Mouse (Mus musculus) cerebellum, postnatal 25 days (tissue): ENCODE measurements around the gene Radil.

ENCODE experiments used
- DNase-seq, 2 experiments: peaks; one replicate each; pipeline ENCODE4 v3.0.0; 2021; ENCODE audit warnings: mixed read lengths in 2 of 2

Gene Radil

DNA sequence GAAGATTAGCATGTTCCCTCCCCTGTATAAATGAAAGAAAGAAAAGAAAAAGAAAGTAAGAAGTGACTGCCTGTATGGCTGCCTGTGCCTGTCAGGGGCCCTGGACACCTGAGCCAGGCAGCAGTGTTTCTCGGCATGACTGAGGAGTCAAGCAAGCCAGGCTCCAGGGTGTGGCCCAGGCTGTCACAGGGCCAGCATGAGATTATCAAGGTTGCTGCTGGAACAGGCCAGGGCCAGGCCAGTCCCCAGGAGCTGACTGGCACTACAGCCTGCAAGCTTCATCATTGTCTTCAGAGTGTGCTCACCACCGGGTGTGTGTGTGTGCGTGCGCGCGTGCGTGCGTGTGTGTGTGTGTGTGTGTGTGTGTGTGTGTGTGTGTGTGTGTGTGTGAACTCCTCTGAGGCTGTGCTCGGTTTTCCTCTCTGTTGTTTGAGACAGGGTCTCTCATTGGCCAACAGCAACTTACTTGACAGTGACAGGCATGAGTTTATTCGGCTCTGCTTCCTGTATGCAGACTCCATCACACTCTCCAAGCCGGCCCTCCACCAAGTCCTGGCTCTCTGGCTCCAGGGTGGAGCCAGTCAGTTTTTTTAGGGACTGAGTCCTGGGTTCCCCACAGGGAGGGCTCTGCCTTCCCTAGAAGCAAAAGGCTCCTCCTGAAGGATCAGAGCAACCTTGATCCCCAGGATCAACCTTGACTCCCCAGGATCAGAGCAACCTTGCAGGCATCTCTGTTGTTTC lies 105.9 kb downstream of the Radil start:
- DNase-seq, result no peak

DNA sequence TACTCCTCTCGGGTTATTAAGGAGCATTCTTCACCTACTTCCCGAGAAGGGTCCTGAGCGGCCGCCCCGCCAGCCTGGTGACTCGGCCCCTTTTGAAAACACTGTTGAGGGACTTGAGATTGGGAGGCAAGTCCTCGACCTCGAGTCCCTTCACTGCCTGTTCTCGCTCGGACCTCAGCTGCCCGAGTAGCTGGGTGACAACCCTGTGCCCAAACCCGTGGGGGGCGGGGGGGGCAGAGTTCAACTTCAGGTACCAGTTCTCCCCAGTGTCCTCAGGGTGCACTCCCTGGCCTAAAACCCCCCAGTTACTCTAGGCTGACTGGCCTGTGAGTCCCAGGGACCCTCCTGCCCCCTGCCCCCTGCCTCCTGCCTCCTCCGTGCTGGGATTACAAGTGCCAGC lies 106.9 kb downstream of the Radil start:
- no peak for DNase-seq

DNA sequence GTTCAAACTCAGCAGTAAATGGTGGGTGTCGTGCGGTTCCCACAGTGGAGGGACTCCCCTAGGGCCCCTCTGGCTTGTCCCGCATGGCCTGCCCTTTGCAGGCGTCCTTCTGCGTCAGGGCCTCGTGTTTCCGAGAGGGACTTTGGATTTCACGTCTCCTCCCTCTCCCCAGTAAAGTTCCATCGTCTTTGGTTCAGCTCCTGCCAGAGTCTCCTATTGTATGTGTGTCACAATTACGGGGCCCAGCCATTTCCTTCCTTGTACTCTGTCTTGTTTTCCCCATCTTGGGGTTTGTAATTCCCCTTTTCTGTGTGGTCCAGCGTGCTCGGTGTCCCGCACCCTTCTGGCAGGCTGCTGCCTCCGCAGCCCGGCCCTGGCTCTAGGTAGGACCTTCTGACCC lies 107.4 kb downstream of the Radil start:
- no peak for DNase-seq

DNA sequence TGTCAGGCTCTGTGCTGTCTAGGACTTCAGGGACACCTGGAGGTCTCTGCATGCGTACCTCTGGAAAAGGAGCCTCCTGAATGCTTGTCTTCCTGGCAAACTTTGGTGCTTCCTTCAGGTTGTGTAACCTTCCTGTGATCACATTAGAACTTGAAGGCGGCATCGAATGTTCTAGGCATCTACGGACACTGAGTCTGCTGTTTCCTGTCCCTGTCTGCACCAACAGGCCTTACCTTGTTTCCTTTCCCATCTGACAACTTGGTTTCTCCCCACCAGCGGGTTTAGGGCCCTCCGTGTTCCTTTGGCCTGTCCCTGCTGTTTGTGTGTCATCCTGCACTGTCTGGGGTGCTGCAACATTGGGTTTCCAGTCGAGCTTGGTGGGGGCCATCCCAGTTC lies 108.9 kb downstream of the Radil start:
- no peak for DNase-seq

DNA sequence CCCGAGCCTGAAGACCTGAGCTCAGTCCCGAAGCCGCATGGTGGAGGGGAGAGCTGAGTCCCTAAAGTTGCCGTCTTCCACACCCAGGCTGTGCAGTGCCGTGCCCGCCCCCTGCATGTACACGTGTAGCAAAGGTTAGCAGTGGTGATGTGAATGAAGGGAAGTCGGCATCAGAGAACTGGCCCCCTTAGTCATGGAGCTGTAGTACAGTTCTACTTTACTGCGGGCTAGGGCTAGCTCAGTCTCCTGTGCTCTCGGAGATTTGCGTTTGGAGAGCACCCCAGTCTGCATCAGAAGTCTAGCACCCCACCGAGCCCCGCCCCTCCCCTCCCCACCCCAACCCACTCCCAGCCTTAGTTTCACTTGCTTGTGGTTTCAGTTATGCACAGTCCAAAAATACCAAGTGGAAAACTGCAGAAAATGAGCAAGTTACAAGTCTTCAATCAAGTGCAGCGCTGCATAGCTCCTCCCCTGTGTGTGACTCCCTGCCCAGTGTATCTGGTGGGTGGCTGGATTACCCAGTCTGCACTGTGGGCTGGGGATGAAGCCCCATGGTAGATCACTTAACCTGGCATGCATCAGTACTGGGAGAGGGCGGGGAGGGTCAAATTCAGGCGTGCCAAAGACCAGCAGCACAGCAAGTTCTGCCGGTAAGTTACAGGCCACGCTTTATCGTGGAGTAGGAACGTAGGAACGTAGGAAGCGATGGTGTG lies 109.4 kb downstream of the Radil start:
- DNase-seq, result no peak

DNA sequence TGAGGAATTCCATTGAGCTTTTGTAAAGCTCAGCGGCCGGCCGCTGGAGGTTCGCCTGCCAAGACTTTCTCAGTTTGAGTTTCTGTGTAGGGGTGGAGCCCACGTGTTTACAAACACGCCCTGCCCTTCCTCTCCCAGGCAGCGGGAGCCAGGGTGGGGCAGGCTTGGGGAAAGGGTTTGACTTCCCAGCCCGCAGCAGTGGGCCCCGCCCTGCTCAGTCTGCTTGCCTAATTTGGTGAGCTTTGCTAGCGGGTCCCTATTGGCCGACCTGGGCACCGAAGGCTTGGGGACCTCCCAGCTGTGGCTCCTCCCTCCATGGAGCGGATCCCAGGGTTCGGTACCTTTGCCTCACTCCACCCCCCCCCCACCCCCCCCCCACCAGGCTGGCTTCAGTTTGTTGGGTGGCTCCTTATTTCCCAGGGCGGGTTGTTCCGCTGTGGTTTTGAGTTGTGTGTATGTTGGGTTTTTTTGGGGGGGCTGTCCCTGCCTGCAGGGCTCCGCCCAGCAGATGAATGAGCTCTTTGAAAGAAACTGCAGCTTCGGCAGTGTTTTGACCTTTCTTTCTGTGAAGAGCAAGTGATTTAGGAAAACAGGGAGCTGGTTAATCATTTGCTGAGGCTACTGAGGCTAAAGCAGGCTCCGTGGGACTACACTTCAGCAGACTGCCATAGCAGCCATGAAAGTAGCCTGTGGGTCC lies 110.3 kb downstream of the Radil start:
- peak; percentile 43 to 57 for DNase-seq

DNA sequence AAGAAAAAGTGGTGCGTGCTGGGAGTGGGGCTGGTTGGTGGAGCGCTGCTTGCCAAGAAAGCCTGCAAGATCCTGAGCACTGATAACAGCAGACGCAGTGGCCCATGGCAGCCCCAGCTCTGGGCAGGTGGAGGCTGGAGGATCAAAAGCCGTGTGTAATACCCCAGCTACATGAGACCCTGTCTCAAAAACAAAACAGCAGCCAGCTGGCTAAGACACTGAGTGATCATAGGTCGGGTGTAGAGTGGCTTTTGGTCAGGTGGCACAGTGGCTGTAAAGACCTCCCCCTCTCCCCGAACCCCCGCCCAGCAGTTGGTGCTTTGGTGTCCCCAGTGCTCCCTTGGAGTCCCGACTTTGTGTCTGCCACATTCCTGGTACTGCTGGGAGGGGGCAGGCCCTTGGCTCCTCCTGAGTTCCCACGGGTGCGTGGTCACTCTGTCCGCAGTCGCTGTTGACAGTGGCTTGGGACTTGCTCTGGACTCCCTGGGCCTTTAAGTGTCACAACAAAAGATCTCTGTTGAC lies 110.9 kb downstream of the Radil start:
- DNase-seq, result no peak

DNA sequence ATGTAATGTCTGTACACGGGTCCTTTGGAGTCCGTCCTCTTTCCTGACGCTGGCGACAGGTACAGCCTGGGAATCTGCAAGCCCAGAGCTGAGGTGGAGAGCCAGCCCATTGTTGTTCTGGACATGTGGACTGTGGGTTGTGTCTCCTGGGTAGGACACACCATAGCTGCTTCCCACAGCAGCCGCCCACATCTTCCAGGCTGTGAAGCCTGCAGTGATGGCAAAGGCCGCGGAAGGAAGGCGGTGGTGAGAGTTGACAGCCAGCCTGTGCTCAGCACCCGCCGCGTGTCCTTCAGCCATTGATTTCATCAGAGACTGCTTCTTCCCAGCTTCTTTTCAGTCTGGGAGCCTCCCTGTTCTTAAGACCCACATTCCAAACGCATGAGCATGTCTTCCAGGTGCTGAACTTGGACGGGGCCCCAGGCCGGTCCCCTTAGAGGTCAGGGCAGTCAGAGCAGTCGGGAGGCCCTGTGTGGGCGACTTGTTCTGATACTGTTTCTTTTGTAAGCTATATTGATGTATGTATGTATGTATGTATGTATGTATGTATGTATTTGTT lies 112.4 kb downstream of the Radil start:
- no peak for DNase-seq

DNA sequence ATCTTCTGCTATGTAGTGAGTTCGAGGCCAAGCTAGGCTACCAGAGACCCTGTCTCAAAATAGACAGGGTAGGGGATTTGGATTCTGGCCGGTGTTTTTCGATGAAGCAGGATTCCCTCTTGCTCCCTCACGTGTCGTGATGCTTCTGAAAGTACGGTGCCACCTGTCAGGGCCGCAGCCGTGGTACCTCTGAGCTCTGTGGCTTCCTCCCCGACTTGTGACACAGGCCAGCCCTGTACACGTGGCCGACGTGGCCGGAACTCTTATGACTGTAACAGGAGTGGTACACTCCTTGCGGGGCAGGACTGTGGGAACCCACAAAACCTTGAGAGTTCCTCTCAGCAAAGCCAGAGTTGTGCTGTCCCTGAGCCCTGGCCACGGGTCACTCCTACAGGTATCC lies 115.2 kb downstream of the Radil start:
- DNase-seq, result no peak
